ENCODE assay signal across 8 mouse cellular contexts in genomic region chr5:100079040-100079930, GRCm38 (mm10). TPM values are rescaled to one million over a fixed set of nuclear protein-coding genes. Genes with fewer than 3 reads are reported as not detected.
A peak's percentile ranks its signal among the peaks of the same experiment; 100 is the strongest.
DNase-seq lines count a peak whose midpoint lies in the region; ATAC-seq and TF ChIP-seq lines count a peak whose summit lies in the region.

No protein-coding gene starts in this region.

- H3K79me2 ChIP-seq in CH12.LX (replicated peaks; ENCODE audit: control insufficient read depth, extremely low read depth, insufficient read depth, poor library complexity, severe bottlenecking), result no peaks in the 10 kb centered on the region

- DNase-seq in CH12.LX (ENCODE audit: extremely low read depth), result no peak
- DNase-seq in embryonic facial prominence, embryonic 11.5 days (ENCODE audit: low spot score), result peak; percentile 45
- no peak for DNase-seq in hindbrain, embryonic 14.5 days (ENCODE audit: low spot score)
- DNase-seq in retina, postnatal 1 day, result peak; percentile 68
- no peak for DNase-seq in layer of hippocampus, adult 9-11 months

- dilution Hi-C loops in CH12.LX (cut with MboI; ENCODE audit: extremely low pct_ligation_motif_present, extremely low pct_unique_long_range_greater_than_20kb, low sequenced_read_pairs), result no loop called here

- H3K36me3 ChIP-seq in erythroblast, embryonic 14.5 days (ENCODE audit: control insufficient read depth), result no peaks in the 10 kb centered on the region
- peaks cover 0 to 19% of the 10 kb centered on the region in 2 experiments for H3K36me3 ChIP-seq in CH12.LX (replicated peaks in 1 of 2; ENCODE audit: control insufficient read depth in 1 of 2, insufficient read depth in 1 of 2, low read length in 1 of 2)
- H3K36me3 ChIP-seq in embryonic facial prominence, embryonic 11.5 days (replicated peaks; ENCODE audit: control insufficient read depth, insufficient read depth, low read depth, low read length), result no peaks in the 10 kb centered on the region
- H3K36me3 ChIP-seq in hindbrain, embryonic 14.5 days (replicated peaks; ENCODE audit: control insufficient read depth, insufficient read depth), result no peaks in the 10 kb centered on the region
- no peaks in the 10 kb centered on the region for H3K36me3 ChIP-seq in liver, embryonic 16.5 days (ENCODE audit: control insufficient read depth, insufficient read depth)

- 27% methylated on average over 36 of the region's 36 CpGs for WGBS in embryonic facial prominence, embryonic 11.5 days
- WGBS in hindbrain, embryonic 14.5 days, result 33% methylated on average over 36 of the region's 36 CpGs
- 28% methylated on average over 36 of the region's 36 CpGs for WGBS in liver, embryonic 16.5 days (ENCODE audit: insufficient replicate concordance)

- TF ChIP-seq RAD21 in CH12.LX (IDR thresholded peaks at IDR 0.05; ENCODE audit: low read depth, low read length), result no peak

- H3K9ac ChIP-seq in CH12.LX (ENCODE audit: insufficient read depth, low read depth), result no peak overlapping the region
- peak overlapping the region; percentile 52 for H3K9ac ChIP-seq in embryonic facial prominence, embryonic 11.5 days (replicated peaks; ENCODE audit: low read length)
- H3K9ac ChIP-seq in hindbrain, embryonic 14.5 days, result peak overlapping the region; percentile 3
- H3K9ac ChIP-seq in liver, embryonic 16.5 days (ENCODE audit: low read depth, low read length), result no peak overlapping the region

- TF ChIP-seq POLR2A in CH12.LX (IDR thresholded peaks at IDR 0.05; ENCODE audit: low read depth, low read length), result no peak

- no peak for TF ChIP-seq CTCF in CH12.LX (conservative IDR thresholded peaks at IDR 0.05 in 1 of 2, IDR thresholded peaks at IDR 0.05 in 1 of 2; ENCODE audit: low read depth in 2 of 2, low read length in 2 of 2)

- H3K4me3 ChIP-seq in erythroblast, embryonic 14.5 days (replicated peaks), result peak overlapping the region; percentile 34
- H3K4me3 ChIP-seq in CH12.LX (replicated peaks in 1 of 3; ENCODE audit: low read depth in 2 of 3, low read length in 2 of 3, poor library complexity in 1 of 3), result no peak overlapping the region
- peak overlapping the region; percentile 29 for H3K4me3 ChIP-seq in embryonic facial prominence, embryonic 11.5 days (ENCODE audit: low read depth, low read length)
- H3K4me3 ChIP-seq in hindbrain, embryonic 14.5 days (replicated peaks; ENCODE audit: low read length), result peak overlapping the region; percentile 18
- peak overlapping the region; percentile 26; the same call in 1 of the 2 replicates for H3K4me3 ChIP-seq in liver, embryonic 16.5 days (ENCODE audit: low read depth, low read length)

- ATAC-seq in erythroblast, adult 5-6 weeks (replicated peaks; ENCODE audit: low FRiP score, poor library complexity, severe bottlenecking), result no peak
- no peak; the same call in 1 of the 2 replicates for ATAC-seq in embryonic facial prominence, embryonic 11.5 days (replicated peaks; ENCODE audit: insufficient number of reproducible peaks, low FRiP score, low TSS enrichment, low read depth)
- ATAC-seq in hindbrain, embryonic 14.5 days (ENCODE audit: low FRiP score), result no peak
- no peak for ATAC-seq in liver, embryonic 16.5 days (ENCODE audit: low read depth)

- in situ Hi-C loops in CH12.LX (cut with MboI; ENCODE audit: low pct_ligation_motif_present, low pct_unique_long_range_greater_than_20kb, low sequenced_read_pairs), result loop anchor here (5.0 to 25.0 kb wide), 2 partner anchors 163 to 233 kb away; no protein-coding TSS in a partner anchor

- no peaks in the 10 kb centered on the region; the same call in 1 of the 2 replicates for H3K27me3 ChIP-seq in erythroblast, embryonic 14.5 days (ENCODE audit: control insufficient read depth)
- no peaks in the 10 kb centered on the region for H3K27me3 ChIP-seq in CH12.LX (replicated peaks)
- no peaks in the 10 kb centered on the region for H3K27me3 ChIP-seq in embryonic facial prominence, embryonic 11.5 days (ENCODE audit: control insufficient read depth, insufficient read depth, low read length)
- H3K27me3 ChIP-seq in hindbrain, embryonic 14.5 days (ENCODE audit: control insufficient read depth, insufficient read depth, low read length), result no peaks in the 10 kb centered on the region
- no peaks in the 10 kb centered on the region for H3K27me3 ChIP-seq in liver, embryonic 16.5 days (ENCODE audit: control insufficient read depth, insufficient read depth, low read depth, low read length)

- peaks cover 10% of the 10 kb centered on the region for H3K4me1 ChIP-seq in erythroblast, embryonic 14.5 days (ENCODE audit: control insufficient read depth)
- peaks cover 2 to 4% of the 10 kb centered on the region in 2 experiments; a peak in 3 of 4 replicates for H3K4me1 ChIP-seq in CH12.LX (ENCODE audit: control insufficient read depth in 1 of 2, insufficient read depth in 2 of 2)
- no peaks in the 10 kb centered on the region; the same call in 1 of the 2 replicates for H3K4me1 ChIP-seq in embryonic facial prominence, embryonic 11.5 days (ENCODE audit: control insufficient read depth, insufficient read depth, low read length)
- H3K4me1 ChIP-seq in hindbrain, embryonic 14.5 days (replicated peaks; ENCODE audit: control insufficient read depth, insufficient read depth, low read length), result 0 out of 2 replicates have a peak, but pooled peaks cover 2% of the 10 kb centered on the region
- no peaks in the 10 kb centered on the region for H3K4me1 ChIP-seq in liver, embryonic 16.5 days (ENCODE audit: control insufficient read depth, low read depth, low read length)

- no peak overlapping the region for H3K27ac ChIP-seq in CH12.LX (ENCODE audit: insufficient read depth, low read depth)
- no peak overlapping the region for H3K27ac ChIP-seq in embryonic facial prominence, embryonic 11.5 days (replicated peaks; ENCODE audit: low read depth, low read length)
- no peak overlapping the region for H3K27ac ChIP-seq in hindbrain, embryonic 14.5 days
- H3K27ac ChIP-seq in liver, embryonic 16.5 days (ENCODE audit: low read length), result no peak overlapping the region

- H3K4me2 ChIP-seq in CH12.LX (ENCODE audit: insufficient read depth, low read depth, poor library complexity, severe bottlenecking), result no peak overlapping the region
- H3K4me2 ChIP-seq in embryonic facial prominence, embryonic 11.5 days (ENCODE audit: low read depth, low read length), result peak overlapping the region; percentile 53
- peak overlapping the region; percentile 29 for H3K4me2 ChIP-seq in hindbrain, embryonic 14.5 days (replicated peaks)
- H3K4me2 ChIP-seq in liver, embryonic 16.5 days (ENCODE audit: low read depth, low read length), result peak overlapping the region; percentile 51

- no peaks in the 10 kb centered on the region for H3K9me3 ChIP-seq in erythroblast, embryonic 14.5 days (ENCODE audit: control insufficient read depth, low read length)
- peaks cover 6% of the 10 kb centered on the region for H3K9me3 ChIP-seq in CH12.LX (replicated peaks; ENCODE audit: low read length)
- H3K9me3 ChIP-seq in embryonic facial prominence, embryonic 11.5 days (replicated peaks; ENCODE audit: control insufficient read depth, low read length), result no peaks in the 10 kb centered on the region
- H3K9me3 ChIP-seq in hindbrain, embryonic 14.5 days (ENCODE audit: control insufficient read depth, low read length), result no peaks in the 10 kb centered on the region
- no peaks in the 10 kb centered on the region for H3K9me3 ChIP-seq in liver, embryonic 16.5 days (replicated peaks; ENCODE audit: control insufficient read depth, low read length)

- no peak for TF ChIP-seq EP300 in CH12.LX (IDR thresholded peaks at IDR 0.05; ENCODE audit: low read length)

TF ChIP-seq in CH12.LX, 34 proteins besides CTCF, POLR2A, EP300 and RAD21:
- TF ChIP-seq BHLHE40 (IDR thresholded peaks at IDR 0.05; ENCODE audit: low read depth, low read length) (peak; percentile 66), MAX (IDR thresholded peaks at IDR 0.05; ENCODE audit: low read length) (peak; percentile 22; the same call in 1 of the 2 replicates), MYC (IDR thresholded peaks at IDR 0.05; ENCODE audit: low read depth, low read length) (no peak), HCFC1 (IDR thresholded peaks at IDR 0.05; ENCODE audit: low read depth, low read length) (no peak)

RNA-seq across cellular contexts. Expression of gene Enoph1, which starts 39.5 kb away (rescaled TPM):
- polyA plus RNA-seq in erythroblast, embryonic 14.5 days (2012), result 0.43 and 0.55 TPM in 2 replicates
- total RNA-seq in erythroblast, adult 5-6 weeks (2015; ENCODE audit: low replicate concordance), result 8.4 and 11.5 TPM in 2 replicates
- total RNA-seq in erythroblast, adult 5-6 weeks (2017; ENCODE audit: low replicate concordance), result 3.8 and 7.2 TPM in 2 replicates
- total RNA-seq in CH12.LX (2012; rRNA removed) (50.4 and 64.9 TPM in 2 replicates), CH12.LX (2014; rRNA removed) (67.3 and 70.9 TPM in 2 replicates)
- 47.4 and 52.4 TPM in 2 replicates for polyA plus RNA-seq in CH12.LX (2012; ENCODE audit: insufficient read length, low read depth)
- polyA plus RNA-seq in embryonic facial prominence, embryonic 11.5 days (2014; fragmentation: Nextera tagmentation; extraction: Ambion mirVana), result 52.9 and 59.0 TPM in 2 replicates
- 44.3 and 54.0 TPM in 2 replicates for polyA plus RNA-seq in hindbrain, embryonic 14.5 days (2014; fragmentation: Nextera tagmentation; extraction: Ambion mirVana)
- polyA plus RNA-seq in liver, embryonic 16.5 days (2015; fragmentation: Nextera tagmentation; extraction: Ambion mirVana), result 14.0 and 15.5 TPM in 2 replicates

RNA-seq across cellular contexts. Expression of gene Hnrnpdl, which starts 39.8 kb away (rescaled TPM):
- 12.5 and 13.3 TPM in 2 replicates for polyA plus RNA-seq in erythroblast, embryonic 14.5 days (2012)
- 78.4 and 82.3 TPM in 2 replicates for total RNA-seq in erythroblast, adult 5-6 weeks (2015; ENCODE audit: low replicate concordance)
- total RNA-seq in erythroblast, adult 5-6 weeks (2017; ENCODE audit: low replicate concordance), result 106 and 110 TPM in 2 replicates
- total RNA-seq in CH12.LX (2012; rRNA removed), result 75.6 and 97.6 TPM in 2 replicates
- total RNA-seq in CH12.LX (2014; rRNA removed), result 165 and 211 TPM in 2 replicates
- 207 and 256 TPM in 2 replicates for polyA plus RNA-seq in CH12.LX (2012; ENCODE audit: insufficient read length, low read depth)
- 270 and 281 TPM in 2 replicates for polyA plus RNA-seq in embryonic facial prominence, embryonic 11.5 days (2014; fragmentation: Nextera tagmentation; extraction: Ambion mirVana)
- 202 and 206 TPM in 2 replicates for polyA plus RNA-seq in hindbrain, embryonic 14.5 days (2014; fragmentation: Nextera tagmentation; extraction: Ambion mirVana)
- polyA plus RNA-seq in liver, embryonic 16.5 days (2015; fragmentation: Nextera tagmentation; extraction: Ambion mirVana), result 37.8 and 40.5 TPM in 2 replicates

Comparison
In these comparisons a context has a peak if more than half of its experiments do, and no peak if none do; other contexts are left out.
1. H3K4me3 ChIP-seq: peak in erythroblast, embryonic 14.5 days (single experiment), embryonic facial prominence, embryonic 11.5 days (single experiment), hindbrain, embryonic 14.5 days (single experiment) and liver, embryonic 16.5 days (single experiment); none in CH12.LX (0 of 3).
2. DNase-seq: peak in embryonic facial prominence, embryonic 11.5 days (single experiment) and retina, postnatal 1 day (single experiment); none in CH12.LX (single experiment), hindbrain, embryonic 14.5 days (single experiment) and layer of hippocampus, adult 9-11 months (single experiment).
3. H3K9ac ChIP-seq: peak in embryonic facial prominence, embryonic 11.5 days (single experiment) and hindbrain, embryonic 14.5 days (single experiment); none in CH12.LX (single experiment) and liver, embryonic 16.5 days (single experiment).